Mouse (Mus musculus) brain, embryonic 14.5 days (tissue): Measurements from ENCODE around the gene Pmepa1.

Source experiments
- CTCF ChIP-seq: fragments of 200-500 bp; IDR thresholded peaks from 2 replicates; pipeline ENCODE4 v1.5.1; 2012; ENCODE audit warnings: inconsistent platforms, mild to moderate bottlenecking, moderate library complexity, borderline replicate concordance; ENCODE audit not compliant: insufficient read depth, insufficient read length; ENCODE audit errors: extremely low read depth
- POLR2A ChIP-seq: fragments of 200-500 bp; IDR thresholded peaks from 2 replicates; pipeline ENCODE4 v1.6.1; 2012; ENCODE audit warnings: mild to moderate bottlenecking, inconsistent platforms, borderline replicate concordance; ENCODE audit not compliant: poor library complexity, insufficient read depth, insufficient read length, severe bottlenecking; ENCODE audit errors: extremely low read depth

DNA sequence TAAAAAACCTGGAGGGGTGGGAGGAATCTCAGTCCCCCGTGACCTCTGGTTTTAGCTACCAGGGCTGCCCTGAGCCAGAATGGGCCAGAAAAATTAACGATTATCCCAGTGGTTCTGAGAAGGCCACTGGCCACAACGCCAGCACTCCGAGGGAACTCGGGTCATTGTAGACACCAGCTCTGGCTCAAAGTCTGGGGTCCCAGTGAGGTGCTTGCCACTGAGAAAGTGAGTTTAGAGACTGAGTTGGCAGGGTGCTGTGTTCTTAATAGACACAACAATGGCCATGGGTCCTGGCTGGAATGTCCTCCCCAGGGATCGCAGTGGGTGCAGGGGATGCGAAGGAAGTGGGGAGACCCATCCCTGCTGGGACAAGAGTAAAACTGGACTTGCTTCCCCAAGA is 94.4 kb downstream of the Pmepa1 start:
- TF ChIP-seq CTCF: no peak
- TF ChIP-seq POLR2A: no peak
